Mouse (Mus musculus): ENCODE results near the gene Cbx5.
"Not testable (repeated sequence)": the region's sequence is repeated elsewhere in the genome, so short reads cannot be mapped to it uniquely, and the experiment has no call there.

The Cbx5 gene

GRCm38 (mm10) chr15:103239685-103240159, at the start of gene Cbx5:
TSS of gene Cbx5 (minus strand) at chr15:103239816.
- peak; percentile 90 to 95 for DNase-seq (ENCODE audit: low spot score in 2 of 2)

- no peak for DNase-seq (ENCODE audit: low spot score in 2 of 2)
Observed at GRCm38 (mm10) chr15:103285778-103286417, 46.3 kb upstream of the Cbx5 start.

GRCm38 (mm10) chr15:103284647-103285046, 45.0 kb upstream of the Cbx5 start:
- DNase-seq (ENCODE audit: low spot score in 2 of 2), result no peak

- peak in 1 of 2 experiments; percentile 75 for DNase-seq (ENCODE audit: low spot score in 2 of 2)
Observed at GRCm38 (mm10) chr15:103284066-103284465, 44.5 kb upstream of the Cbx5 start.

- no peak for DNase-seq (ENCODE audit: low spot score in 2 of 2)
Observed at GRCm38 (mm10) chr15:103281465-103282205, 42.0 kb upstream of the Cbx5 start.

GRCm38 (mm10) chr15:103280817-103281464, 41.3 kb upstream of the Cbx5 start:
- DNase-seq (ENCODE audit: low spot score in 2 of 2), result peak in 1 of 2 experiments; percentile 72

GRCm38 (mm10) chr15:103279750-103280149, 40.1 kb upstream of the Cbx5 start:
- peak; percentile 68 to 81 for DNase-seq (ENCODE audit: low spot score in 2 of 2)

GRCm38 (mm10) chr15:103277949-103278348, 38.3 kb upstream of the Cbx5 start:
- no peak for DNase-seq (ENCODE audit: low spot score in 2 of 2)

GRCm38 (mm10) chr15:103275943-103276342, 36.3 kb upstream of the Cbx5 start:
- DNase-seq (ENCODE audit: low spot score in 2 of 2), result not testable (repeated sequence)

GRCm38 (mm10) chr15:103272419-103273279, 33.0 kb upstream of the Cbx5 start, which contains the start of gene Copz1:
TSS of gene Copz1 (plus strand) at chr15:103272714.
- peak; percentile 88 to 93 for DNase-seq (ENCODE audit: low spot score in 2 of 2)

GRCm38 (mm10) chr15:103268903-103269302, 29.3 kb upstream of the Cbx5 start:
- no peak for DNase-seq (ENCODE audit: low spot score in 2 of 2)

- DNase-seq (ENCODE audit: low spot score in 2 of 2), result no peak
Observed at GRCm38 (mm10) chr15:103264794-103265193, 25.2 kb upstream of the Cbx5 start.

GRCm38 (mm10) chr15:103259989-103260388, 20.4 kb upstream of the Cbx5 start:
- peak; percentile 72 to 78 for DNase-seq (ENCODE audit: low spot score in 2 of 2)

GRCm38 (mm10) chr15:103259162-103259561, 19.5 kb upstream of the Cbx5 start:
- peak in 1 of 2 experiments; percentile 33 for DNase-seq (ENCODE audit: low spot score in 2 of 2)

GRCm38 (mm10) chr15:103257790-103258728, 18.4 kb upstream of the Cbx5 start, which contains the start of gene Nfe2:
TSS of gene Nfe2 (minus strand) at chr15:103258403.
- peak; percentile 91 to 95 for DNase-seq (ENCODE audit: low spot score in 2 of 2)

GRCm38 (mm10) chr15:103256210-103256986, 16.8 kb upstream of the Cbx5 start:
- DNase-seq (ENCODE audit: low spot score in 2 of 2), result peak in 1 of 2 experiments; percentile 51

- DNase-seq (ENCODE audit: low spot score in 2 of 2), result peak; percentile 87 to 88
Observed at GRCm38 (mm10) chr15:103255169-103255568, 15.6 kb upstream of the Cbx5 start.

GRCm38 (mm10) chr15:103253352-103253751, 13.7 kb upstream of the Cbx5 start:
- DNase-seq (ENCODE audit: low spot score in 2 of 2), result no peak

GRCm38 (mm10) chr15:103252660-103253059, 13.0 kb upstream of the Cbx5 start:
- DNase-seq (ENCODE audit: low spot score in 2 of 2), result peak; percentile 73
